Mouse (Mus musculus): ENCODE data around the gene Stoml1. TPM values are rescaled to one million over a fixed set of nuclear protein-coding genes. Genes with fewer than 3 reads are reported as not detected.

Stoml1 gene
- polyA plus RNA-seq, 1 experiment from 2014 or later: 34.3 TPM

- Histone ChIP-seq H3K4me1 (ENCODE audit: insufficient read depth, low read depth, low read length) (no peaks in the 10 kb centered on the region), H3K27me3 (replicated peaks; ENCODE audit: insufficient read depth, low read length) (no peaks in the 10 kb centered on the region), H3K9me3 (ENCODE audit: low read length) (no peaks in the 10 kb centered on the region), H3K27ac (ENCODE audit: low read length) (no peak overlapping the region), H3K36me3 (ENCODE audit: insufficient read depth, low read length) (peaks cover 18% of the 10 kb centered on the region), H3K4me2 (replicated peaks; ENCODE audit: low read depth, low read length) (no peak overlapping the region), H3K4me3 (ENCODE audit: low read depth, low read length) (no peak overlapping the region), H3K9ac (replicated peaks; ENCODE audit: low read depth) (no peak overlapping the region)
- ATAC-seq (no peak), DNase-seq (ENCODE audit: low spot score) (no peak)
- TF ChIP-seq CTCF (IDR thresholded peaks at IDR 0.05): no peak
- no peak for TF ChIP-seq EP300 (IDR thresholded peaks at IDR 0.05)
- 95% methylated on average over 28 of the region's 28 CpGs for WGBS
Observed at GRCm38 (mm10) chr9:58234502-58235015, 18.4 kb upstream of the Stoml1 start.

- 40% methylated on average over 9 of the region's 9 CpGs for whole genome bisulfite sequencing
- Histone ChIP-seq H3K4me2 (replicated peaks; ENCODE audit: low read depth, low read length) (no peak overlapping the region), H3K27me3 (replicated peaks; ENCODE audit: insufficient read depth, low read length) (no peaks in the 10 kb centered on the region), H3K9me3 (ENCODE audit: low read length) (no peaks in the 10 kb centered on the region), H3K36me3 (ENCODE audit: insufficient read depth, low read length) (no peaks in the 10 kb centered on the region), H3K9ac (replicated peaks; ENCODE audit: low read depth) (no peak overlapping the region), H3K4me3 (ENCODE audit: low read depth, low read length) (no peak overlapping the region), H3K4me1 (ENCODE audit: insufficient read depth, low read depth, low read length) (peaks cover 4% of the 10 kb centered on the region; the same call in 1 of the 2 replicates), H3K27ac (ENCODE audit: low read length) (peak overlapping the region; percentile 4; the same call in 1 of the 2 replicates)
- DNase-seq (ENCODE audit: low spot score) (peak; percentile 81), ATAC-seq (peak; percentile 79)
- no peak for TF ChIP-seq CTCF (IDR thresholded peaks at IDR 0.05)
- no peak for TF ChIP-seq EP300 (IDR thresholded peaks at IDR 0.05)
Observed at GRCm38 (mm10) chr9:58241780-58242485, 11.0 kb upstream of the Stoml1 start.

- H3K27me3 ChIP-seq (replicated peaks; ENCODE audit: insufficient read depth, low read length): no peaks in the 10 kb centered on the region
- WGBS: 66% methylated on average over 5 of the region's 5 CpGs
Observed at GRCm38 (mm10) chr9:58242696-58243095, 10.3 kb upstream of the Stoml1 start.

GRCm38 (mm10) chr9:58243696-58244095, 9.3 kb upstream of the Stoml1 start:
- Histone ChIP-seq H3K9me3 (ENCODE audit: low read length) (no peaks in the 10 kb centered on the region), H3K4me2 (replicated peaks; ENCODE audit: low read depth, low read length) (no peak overlapping the region), H3K27ac (ENCODE audit: low read length) (no peak overlapping the region), H3K27me3 (replicated peaks; ENCODE audit: insufficient read depth, low read length) (no peaks in the 10 kb centered on the region), H3K36me3 (ENCODE audit: insufficient read depth, low read length) (no peaks in the 10 kb centered on the region), H3K4me1 (ENCODE audit: insufficient read depth, low read depth, low read length) (peaks cover 10% of the 10 kb centered on the region; the same call in 1 of the 2 replicates), H3K9ac (replicated peaks; ENCODE audit: low read depth) (no peak overlapping the region), H3K4me3 (ENCODE audit: low read depth, low read length) (no peak overlapping the region)
- ATAC-seq (no peak), DNase-seq (ENCODE audit: low spot score) (no peak)
- TF ChIP-seq CTCF (IDR thresholded peaks at IDR 0.05): no peak
- no peak for TF ChIP-seq EP300 (IDR thresholded peaks at IDR 0.05)
- 65% methylated on average over 6 of the region's 6 CpGs for WGBS

More at GRCm38 (mm10) chr9:58242696-58243095, 10.3 kb upstream of the Stoml1 start:
- TF ChIP-seq EP300 (IDR thresholded peaks at IDR 0.05): no peak
- no peak for TF ChIP-seq CTCF (IDR thresholded peaks at IDR 0.05)
- Histone ChIP-seq H3K9ac (replicated peaks; ENCODE audit: low read depth) (no peak overlapping the region), H3K4me1 (ENCODE audit: insufficient read depth, low read depth, low read length) (peaks cover 10% of the 10 kb centered on the region; the same call in 1 of the 2 replicates), H3K9me3 (ENCODE audit: low read length) (no peaks in the 10 kb centered on the region), H3K4me3 (ENCODE audit: low read depth, low read length) (no peak overlapping the region), H3K36me3 (ENCODE audit: insufficient read depth, low read length) (no peaks in the 10 kb centered on the region), H3K4me2 (replicated peaks; ENCODE audit: low read depth, low read length) (no peak overlapping the region), H3K27ac (ENCODE audit: low read length) (no peak overlapping the region)
- DNase-seq (ENCODE audit: low spot score) (no peak), ATAC-seq (no peak)

GRCm38 (mm10) chr9:58246083-58246591, 6.8 kb upstream of the Stoml1 start:
- H3K4me2 ChIP-seq (replicated peaks; ENCODE audit: low read depth, low read length): no peak overlapping the region
- H3K4me1 ChIP-seq (ENCODE audit: insufficient read depth, low read depth, low read length): peaks cover 16% of the 10 kb centered on the region; the same call in 1 of the 2 replicates
- ATAC-seq (no peak), DNase-seq (ENCODE audit: low spot score) (no peak)
- no peak overlapping the region for H3K4me3 ChIP-seq (ENCODE audit: low read depth, low read length)
- H3K27me3 ChIP-seq (replicated peaks; ENCODE audit: insufficient read depth, low read length): no peaks in the 10 kb centered on the region
- 68% methylated on average over 4 of the region's 4 CpGs for WGBS
- H3K9me3 ChIP-seq (ENCODE audit: low read length): no peaks in the 10 kb centered on the region
- TF ChIP-seq EP300 (IDR thresholded peaks at IDR 0.05) (no peak), CTCF (IDR thresholded peaks at IDR 0.05) (no peak)
- H3K36me3 ChIP-seq (ENCODE audit: insufficient read depth, low read length): no peaks in the 10 kb centered on the region
- no peak overlapping the region for H3K9ac ChIP-seq (replicated peaks; ENCODE audit: low read depth)
- no peak overlapping the region for H3K27ac ChIP-seq (ENCODE audit: low read length)

GRCm38 (mm10) chr9:58247064-58247759, 5.8 kb upstream of the Stoml1 start:
- no peaks in the 10 kb centered on the region for H3K9me3 ChIP-seq (ENCODE audit: low read length)
- H3K27me3 ChIP-seq (replicated peaks; ENCODE audit: insufficient read depth, low read length): no peaks in the 10 kb centered on the region
- DNase-seq (ENCODE audit: low spot score) (peak; percentile 90), ATAC-seq (peak; percentile 85)
- TF ChIP-seq CTCF (IDR thresholded peaks at IDR 0.05) (peak; percentile 96), EP300 (IDR thresholded peaks at IDR 0.05) (no peak)
- no peak overlapping the region; the same call in 1 of the 2 replicates for H3K9ac ChIP-seq (replicated peaks; ENCODE audit: low read depth)
- H3K4me3 ChIP-seq (ENCODE audit: low read depth, low read length): peak overlapping the region; percentile 20; the same call in 1 of the 2 replicates
- peak overlapping the region; percentile 64; the same call in 1 of the 2 replicates for H3K27ac ChIP-seq (ENCODE audit: low read length)
- peaks cover 13% of the 10 kb centered on the region; the same call in 1 of the 2 replicates for H3K4me1 ChIP-seq (ENCODE audit: insufficient read depth, low read depth, low read length)
- peak overlapping the region; percentile 43 for H3K4me2 ChIP-seq (replicated peaks; ENCODE audit: low read depth, low read length)
- WGBS: 10% methylated on average over 25 of the region's 25 CpGs
- no peaks in the 10 kb centered on the region for H3K36me3 ChIP-seq (ENCODE audit: insufficient read depth, low read length)

All from lung, postnatal 0 days (tissue).